Mouse (Mus musculus) embryo, embryonic 10.5 days (tissue): ENCODE results near the gene Chl1.

Source experiments
- DNase-seq: peaks from one replicate; pipeline ENCODE4 v3.0.0-alpha.2; 2015; ENCODE audit warnings: low spot score

Gene Chl1

DNA sequence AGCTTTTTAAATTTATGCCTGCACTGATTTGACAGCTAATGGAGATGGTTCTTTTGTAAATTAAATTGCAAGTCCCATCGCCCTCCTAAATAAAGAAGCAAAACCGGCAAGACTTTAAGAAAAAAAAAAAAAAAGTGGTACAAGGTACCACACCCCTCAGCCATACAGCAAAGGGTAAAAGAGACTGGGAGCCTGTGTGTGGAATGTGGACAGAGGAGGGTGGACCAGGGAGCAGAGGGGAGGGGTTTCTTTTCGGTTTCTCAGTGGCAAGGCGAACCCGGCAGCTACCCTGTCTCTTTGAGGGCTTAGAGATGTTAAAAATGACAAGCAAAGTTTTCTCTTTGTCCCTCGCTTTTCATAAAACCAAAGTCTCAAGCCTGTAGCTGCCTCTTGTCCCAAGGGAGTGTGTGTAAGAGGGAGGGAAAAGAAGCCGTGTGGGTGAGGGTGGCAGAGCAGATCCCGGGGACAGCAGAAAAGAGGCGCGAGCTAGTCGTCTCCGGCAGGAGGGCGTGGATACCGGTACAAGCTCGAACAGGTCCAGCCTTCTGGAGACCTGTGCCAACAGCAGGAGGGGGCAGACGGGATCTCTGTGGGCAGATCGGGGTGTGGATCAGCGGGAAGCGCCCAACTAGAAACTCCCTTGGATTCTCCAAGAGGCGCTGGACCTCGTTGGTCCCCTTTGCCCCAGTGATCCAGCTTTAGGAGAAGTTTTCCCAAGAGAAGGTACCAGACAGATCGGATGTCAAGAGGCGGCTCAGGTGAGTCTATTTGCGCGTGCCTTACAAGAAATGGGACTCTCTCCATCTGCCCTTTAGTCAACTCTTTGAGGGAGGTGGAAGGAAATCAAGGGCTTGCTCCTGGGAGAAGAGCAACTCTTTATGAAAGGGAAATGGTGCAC is at the start of gene Chl1:
TSS of gene Chl1 (plus strand) at position 195 of the 898 bp plus-strand sequence.
- peak; percentile 37 for DNase-seq

DNA sequence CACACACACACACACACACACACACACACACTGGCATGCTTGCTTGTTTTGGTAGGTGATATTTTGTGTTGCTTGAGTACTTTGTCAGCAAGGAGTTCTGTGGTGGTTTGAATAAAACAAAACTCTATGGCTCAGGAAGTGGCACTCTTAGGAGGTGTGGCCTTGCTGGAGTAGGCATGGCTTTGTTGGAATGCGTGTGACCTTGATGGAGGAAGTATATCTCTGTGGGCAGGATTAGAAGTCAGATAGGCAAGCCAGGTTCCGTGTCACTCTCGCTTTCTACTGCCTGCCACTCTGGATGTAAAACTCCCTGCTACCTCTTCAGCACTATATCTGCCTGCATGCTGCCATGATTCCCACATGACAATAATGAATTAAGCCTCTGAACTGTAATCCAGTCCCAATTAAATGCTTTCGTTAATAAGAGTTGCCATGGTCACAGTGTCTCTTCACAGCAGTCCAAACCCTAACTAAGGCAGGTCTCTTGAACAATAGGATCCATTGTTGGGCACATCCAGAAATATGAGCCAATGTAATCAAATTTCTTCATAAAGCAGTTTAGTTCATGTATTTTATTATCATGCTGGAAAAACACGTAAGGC is 44.8 kb upstream of the Chl1 start:
- DNase-seq, result no peak

DNA sequence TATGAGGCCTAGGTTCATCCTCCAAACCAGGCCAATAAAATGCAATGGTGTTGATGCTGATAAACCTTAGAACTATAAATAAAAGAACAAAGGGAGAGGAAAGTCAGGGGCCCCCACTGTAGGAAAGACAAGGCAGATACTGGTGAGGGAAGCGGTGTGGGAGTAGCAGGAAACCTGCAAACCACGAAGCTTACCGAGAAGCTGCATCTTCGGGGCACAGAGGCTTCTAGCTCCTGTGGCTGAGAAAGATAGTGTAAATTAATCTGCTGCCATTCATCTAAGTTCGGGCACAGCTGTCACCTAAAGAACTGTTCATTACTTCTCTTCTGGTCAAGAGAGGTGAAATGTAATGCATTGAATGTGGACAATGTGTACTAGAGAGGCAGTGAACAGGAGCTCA is 37.1 kb upstream of the Chl1 start:
- no peak for DNase-seq

- DNase-seq, result no peak
Observed at GRCm38 (mm10) chr6:103487199-103487598, 23.2 kb upstream of the Chl1 start.

DNA sequence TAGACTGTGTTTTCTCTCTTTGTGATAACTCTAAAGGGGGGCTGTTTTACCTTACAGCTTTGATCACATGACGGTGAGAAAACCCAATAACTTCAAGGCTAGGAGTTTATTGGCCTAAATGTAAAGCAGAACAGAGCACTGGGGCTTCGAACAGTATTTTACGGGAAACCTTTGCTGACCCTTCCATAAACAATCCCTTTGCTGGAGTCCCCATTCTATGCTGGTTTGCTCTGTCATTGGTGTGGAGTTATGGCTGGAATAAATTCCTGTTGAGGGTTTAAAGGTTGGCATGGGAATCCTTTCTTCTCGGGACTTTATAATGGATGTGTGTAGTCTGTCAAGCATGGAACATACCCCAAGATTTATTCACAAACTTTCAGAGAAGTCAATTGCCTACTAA is 12.0 kb upstream of the Chl1 start:
- peak; percentile 67 for DNase-seq

GRCm38 (mm10) chr6:103504065-103504464 is 6.3 kb upstream of the Chl1 start:
- DNase-seq, result no peak

DNA sequence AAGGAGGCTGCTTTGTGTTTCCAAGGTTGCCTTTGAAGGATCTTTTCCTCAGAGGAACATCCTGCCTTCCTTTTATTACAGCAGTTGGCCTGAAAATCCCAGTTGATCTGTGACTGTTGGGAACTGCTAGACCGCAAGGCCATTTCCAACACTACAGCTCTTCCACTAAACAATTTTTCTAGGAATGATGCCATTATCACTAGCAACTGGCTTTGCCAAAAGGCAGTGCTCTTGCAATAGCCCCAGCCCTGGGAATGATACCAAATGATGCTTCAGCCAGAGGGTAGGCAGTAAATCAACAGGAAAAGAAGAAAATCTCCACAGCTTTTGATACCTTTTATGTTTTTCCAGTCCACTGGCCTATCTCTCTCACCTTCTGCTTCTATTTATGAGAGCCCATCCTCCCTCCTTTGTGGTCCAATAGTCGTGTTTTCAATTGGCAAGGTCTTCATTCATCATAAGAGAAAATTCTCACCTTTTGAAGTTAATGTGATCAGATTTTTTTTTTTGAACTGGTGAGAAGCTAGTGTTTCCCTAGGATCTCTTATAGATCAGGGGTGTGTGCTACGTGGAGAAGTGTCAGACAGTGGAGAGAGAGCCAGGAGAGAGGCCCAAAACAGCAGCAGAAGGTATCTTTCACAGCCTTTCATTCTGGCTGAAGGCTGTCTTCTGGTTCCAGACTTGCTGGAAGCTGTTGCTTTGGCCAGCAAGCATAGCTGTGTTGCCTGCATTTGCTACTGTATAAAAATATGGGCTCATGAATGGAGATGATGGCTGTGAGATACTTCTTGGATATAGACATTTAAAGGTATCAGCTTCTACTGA is 2.4 kb upstream of the Chl1 start:
- DNase-seq, result no peak

- DNase-seq, result no peak
Observed at GRCm38 (mm10) chr6:103509596-103509995, 790 bp upstream of the Chl1 start.

DNA sequence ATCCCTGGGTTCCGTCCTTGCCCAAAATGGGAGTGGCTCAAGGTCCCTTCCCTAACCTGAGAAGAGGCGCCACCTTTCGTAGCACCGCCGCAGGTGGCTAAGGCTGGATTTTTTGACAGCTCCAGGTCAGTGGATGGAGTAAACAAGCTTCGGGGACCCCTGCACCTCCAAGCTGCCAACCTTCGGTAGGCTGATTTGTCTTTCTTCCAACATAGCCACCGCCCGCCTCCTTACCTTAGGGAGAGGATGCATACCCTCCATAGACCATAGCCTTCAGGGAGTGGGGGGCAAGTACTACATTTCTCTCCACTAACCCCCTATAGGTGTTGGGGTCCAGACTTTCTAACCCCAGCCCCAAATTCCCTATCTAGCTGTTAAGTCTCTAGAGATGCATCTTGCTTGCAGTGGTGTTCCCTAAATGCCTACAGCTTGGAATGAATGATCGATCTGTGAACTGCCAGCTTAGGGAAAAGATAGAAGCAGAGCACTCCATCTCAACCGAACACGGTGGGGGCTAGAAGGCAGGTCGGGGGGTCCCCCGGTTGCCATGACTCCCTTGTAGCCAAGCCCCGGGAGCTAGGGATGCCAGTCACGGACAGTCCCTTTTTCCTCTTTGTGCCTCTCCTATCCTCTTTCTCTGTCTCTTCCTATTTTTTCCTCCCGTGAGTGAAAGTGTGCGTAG is 1.0 kb downstream of the Chl1 start:
- DNase-seq, result peak; percentile 31

GRCm38 (mm10) chr6:103511972-103512565 is 1.7 kb downstream of the Chl1 start:
- peak; percentile 66 for DNase-seq

- DNase-seq, result peak; percentile 22
Observed at GRCm38 (mm10) chr6:103512911-103513321, 2.5 kb downstream of the Chl1 start.

- DNase-seq, result no peak
Observed at GRCm38 (mm10) chr6:103513621-103514241, 3.3 kb downstream of the Chl1 start.

DNA sequence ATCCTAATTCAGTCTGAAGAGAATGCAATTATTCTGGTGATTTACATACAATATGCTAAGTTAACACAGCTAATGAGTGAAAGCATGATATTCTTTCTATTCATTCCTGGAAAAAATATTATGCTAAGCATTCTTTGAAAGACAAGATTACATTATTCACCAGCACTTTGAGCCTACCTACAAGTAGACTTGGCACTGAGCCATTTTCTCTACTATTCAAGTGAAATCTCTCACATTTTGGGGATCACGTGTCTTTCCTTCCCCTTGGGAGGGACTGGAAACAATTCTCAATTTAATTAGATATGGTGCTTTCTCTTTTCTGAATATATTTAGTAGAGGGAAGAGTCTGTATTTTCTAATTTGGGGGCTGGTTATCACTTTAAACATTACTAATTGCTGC is 4.0 kb downstream of the Chl1 start:
- DNase-seq, result no peak

- no peak for DNase-seq
Observed at GRCm38 (mm10) chr6:103514756-103515155, 4.4 kb downstream of the Chl1 start.

DNA sequence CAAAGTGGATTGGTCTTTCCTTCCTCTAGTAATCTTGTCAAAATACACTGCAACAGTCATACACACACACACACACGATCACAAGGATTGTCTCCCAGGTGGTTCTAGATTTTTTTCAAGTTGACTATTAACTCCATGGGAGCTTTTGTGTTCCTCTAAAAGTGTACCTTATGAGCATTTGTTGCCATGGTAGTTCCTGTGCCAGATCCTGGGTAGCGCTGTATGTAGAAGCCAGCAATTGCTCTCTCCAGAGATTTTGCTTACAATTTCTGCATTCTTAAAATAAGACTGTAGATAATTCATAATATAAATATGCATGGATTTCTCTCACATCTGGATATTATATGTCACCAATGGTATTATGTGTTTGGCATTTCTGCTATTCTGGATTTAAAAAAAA is 9.2 kb downstream of the Chl1 start:
- no peak for DNase-seq

DNA sequence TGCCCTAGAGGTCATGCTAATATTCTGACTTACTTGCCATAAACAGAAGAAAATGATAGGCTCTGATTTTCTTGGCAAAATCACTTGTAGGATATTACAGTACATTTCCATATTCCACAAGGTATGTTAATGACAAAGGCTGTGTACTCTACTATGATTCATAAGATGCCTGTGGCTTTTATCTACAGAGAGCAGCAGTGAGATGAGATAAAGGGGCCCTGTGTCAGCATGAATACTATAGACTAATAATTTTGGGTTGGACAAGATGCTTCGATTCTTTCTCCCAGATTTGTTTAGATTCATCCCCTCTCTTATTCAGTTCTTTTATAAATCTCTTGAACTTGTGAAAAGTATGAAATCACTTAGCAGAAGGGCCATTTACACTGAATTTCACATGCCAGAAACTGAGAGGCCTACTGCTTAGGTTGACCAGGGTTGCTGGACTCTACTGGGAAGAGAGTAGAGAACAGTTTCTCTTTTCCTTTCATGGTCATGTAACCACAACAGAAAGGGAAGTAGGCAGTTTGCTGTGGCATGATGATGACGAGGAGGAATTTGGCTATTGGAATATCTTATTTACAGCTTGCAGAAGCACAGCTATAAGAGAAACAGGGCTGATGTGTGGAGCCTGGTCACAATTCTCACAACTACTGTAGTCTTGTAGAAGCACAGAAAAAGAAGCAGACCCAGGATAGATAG is 15.1 kb downstream of the Chl1 start:
- DNase-seq, result no peak

GRCm38 (mm10) chr6:103526945-103527777 is 16.8 kb downstream of the Chl1 start:
- no peak for DNase-seq

DNA sequence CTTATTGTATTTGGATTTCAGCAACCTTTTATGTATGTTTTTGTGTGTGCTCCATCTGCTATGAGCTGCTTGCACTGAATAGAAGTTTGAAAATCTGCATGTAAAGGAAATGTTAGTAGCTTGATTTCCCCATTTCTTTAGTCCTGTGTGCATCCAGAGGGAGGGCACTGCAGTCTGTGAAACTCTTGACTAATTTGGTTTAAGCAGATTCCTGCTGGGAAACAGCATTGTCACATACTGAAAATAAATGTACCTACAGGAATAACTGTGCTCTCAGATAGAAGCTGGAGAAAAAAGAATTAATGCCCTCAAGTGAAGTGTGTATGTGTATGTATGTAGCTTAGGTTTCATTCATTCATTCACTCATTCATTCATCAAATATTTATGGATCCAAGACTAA is 22.7 kb downstream of the Chl1 start:
- DNase-seq, result no peak

DNA sequence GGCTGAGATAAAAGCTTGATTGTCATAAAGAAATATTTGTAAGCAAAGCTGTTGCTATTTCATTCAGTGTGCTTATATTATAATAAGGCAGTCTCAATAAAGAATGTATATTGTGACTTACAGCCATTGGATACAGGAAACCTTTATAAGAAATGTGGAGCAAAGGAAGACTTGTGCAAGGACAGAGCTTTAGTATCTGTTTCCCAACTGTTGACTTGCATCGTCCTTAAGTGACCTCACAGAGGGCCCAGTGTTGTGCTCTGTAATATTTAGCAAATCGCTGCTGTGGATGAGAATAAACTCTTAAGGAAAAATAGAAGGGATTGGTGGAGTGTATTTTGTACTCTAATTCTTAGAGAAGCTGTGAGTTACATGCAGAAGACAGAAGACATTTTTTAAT is 23.6 kb downstream of the Chl1 start:
- no peak for DNase-seq

GRCm38 (mm10) chr6:103542576-103542975 is 32.2 kb downstream of the Chl1 start:
- DNase-seq, result no peak
